Comparison of ENCODE assay signal across 6 mouse cellular contexts in genomic region chr11:34805026-34805425, GRCm38 (mm10). TPM values are rescaled to one million over a fixed set of nuclear protein-coding genes. Genes with fewer than 3 reads are reported as not detected.
DNase-seq lines count a peak whose midpoint lies in the region; ATAC-seq and TF ChIP-seq lines count a peak whose summit lies in the region.
"Not testable (repeated sequence)": the region's sequence is repeated elsewhere in the genome, so short reads cannot be mapped to it uniquely, and the experiment has no call there.

No protein-coding gene starts in this region.

- not testable (repeated sequence) for H3K27ac ChIP-seq in hindbrain, postnatal 0 days; midbrain, postnatal 0 days (ENCODE audit: low read depth, low read length)

- not testable (repeated sequence) for H3K36me3 ChIP-seq in hindbrain, postnatal 0 days (ENCODE audit: insufficient read depth, low read length); midbrain, postnatal 0 days (ENCODE audit: insufficient read depth, low read length)

- WGBS in hindbrain, postnatal 0 days = 79% methylated on average over 4 of the region's 4 CpGs
- WGBS in midbrain, postnatal 0 days = 77% methylated on average over 4 of the region's 4 CpGs

- H3K9ac ChIP-seq in hindbrain, postnatal 0 days (replicated peaks; ENCODE audit: low read length); midbrain, postnatal 0 days (replicated peaks; ENCODE audit: low read length, poor library complexity, severe bottlenecking): not testable (repeated sequence)

- not testable (repeated sequence) for TF ChIP-seq CTCF in brain, embryonic 14.5 days (IDR thresholded peaks at IDR 0.05; ENCODE audit: borderline replicate concordance, extremely low read depth, insufficient read depth, insufficient read length); hindbrain, postnatal 0 days (IDR thresholded peaks at IDR 0.05; ENCODE audit: low read depth); midbrain, postnatal 0 days (IDR thresholded peaks at IDR 0.05)

- not testable (repeated sequence) for H3K9me3 ChIP-seq in hindbrain, postnatal 0 days (ENCODE audit: low read length); midbrain, postnatal 0 days (ENCODE audit: low read length)

- not testable (repeated sequence) for H3K4me2 ChIP-seq in hindbrain, postnatal 0 days (ENCODE audit: low read depth, low read length); midbrain, postnatal 0 days (ENCODE audit: low read depth, low read length, poor library complexity, severe bottlenecking)

- DNase-seq in 416B (ENCODE audit: low read depth) = peak; percentile 11
- peak; percentile 15 for DNase-seq in ES-CJ7 (ENCODE audit: low read depth, low spot score)
- peak; percentile 4 for DNase-seq in brain, embryonic 14.5 days (ENCODE audit: low read depth)
- DNase-seq in cerebellum, postnatal 14 days = peak; percentile 27 to 50
- DNase-seq in hindbrain, postnatal 0 days (ENCODE audit: low spot score) = peak; percentile 7
- DNase-seq in midbrain, postnatal 0 days (ENCODE audit: low spot score) = peak; percentile 8

- H3K4me3 ChIP-seq in hindbrain, postnatal 0 days (ENCODE audit: low read length); midbrain, postnatal 0 days (ENCODE audit: low read depth, low read length): not testable (repeated sequence)

- TF ChIP-seq POLR2A in brain, embryonic 14.5 days (IDR thresholded peaks at IDR 0.05; ENCODE audit: borderline replicate concordance, extremely low read depth, insufficient read depth, insufficient read length, poor library complexity, severe bottlenecking) = not testable (repeated sequence)

- not testable (repeated sequence) for H3K27me3 ChIP-seq in hindbrain, postnatal 0 days (ENCODE audit: insufficient read depth, low read length); midbrain, postnatal 0 days (ENCODE audit: insufficient read depth, low read length)

- H3K4me1 ChIP-seq in hindbrain, postnatal 0 days (ENCODE audit: insufficient read depth, low read length); midbrain, postnatal 0 days (ENCODE audit: insufficient read depth, low read length): not testable (repeated sequence)

- not testable (repeated sequence) for ATAC-seq in hindbrain, postnatal 0 days; midbrain, postnatal 0 days (ENCODE audit: low FRiP score)

RNA-seq across cellular contexts. Expression of gene Dock2, which starts 21.3 kb away (rescaled TPM):
- 0.34 and 0.51 TPM in 2 replicates for polyA plus RNA-seq in brain, embryonic 14.5 days (2012; rRNA removed)
- 0.93 and 1.0 TPM in 2 replicates for total RNA-seq in hindbrain, postnatal 0 days (2014; rRNA removed)
- 0.67 and 1.4 TPM in 2 replicates for polyA plus RNA-seq in hindbrain, postnatal 0 days (2015; fragmentation: Nextera tagmentation; extraction: Ambion mirVana)
- 1.6 and 1.7 TPM in 2 replicates for total RNA-seq in midbrain, postnatal 0 days (2014; rRNA removed)
- 0.48 and 0.57 TPM in 2 replicates for polyA plus RNA-seq in midbrain, postnatal 0 days (2015; fragmentation: Nextera tagmentation; extraction: Ambion mirVana)

RNA-seq across cellular contexts. Expression of gene Spdl1, which starts 28.4 kb away (rescaled TPM):
- polyA plus RNA-seq in brain, embryonic 14.5 days (2012; rRNA removed) = 5.4 and 7.7 TPM in 2 replicates
- 0.61 and 1.6 TPM in 2 replicates for total RNA-seq in hindbrain, postnatal 0 days (2014; rRNA removed)
- polyA plus RNA-seq in hindbrain, postnatal 0 days (2015; fragmentation: Nextera tagmentation; extraction: Ambion mirVana) = 2.0 and 2.4 TPM in 2 replicates
- total RNA-seq in midbrain, postnatal 0 days (2014; rRNA removed) = 0.93 and 1.7 TPM in 2 replicates
- polyA plus RNA-seq in midbrain, postnatal 0 days (2015; fragmentation: Nextera tagmentation; extraction: Ambion mirVana) = 0.77 and 1.1 TPM in 2 replicates
